Comparison of ENCODE assay signal across 8 mouse cellular contexts in genomic region chr3:103574566-103575155, GRCm38 (mm10). TPM values are rescaled to one million over a fixed set of nuclear protein-coding genes. Genes with fewer than 3 reads are reported as not detected.
A peak's percentile ranks its signal among the peaks of the same experiment; 100 is the strongest.
DNase-seq lines count a peak whose midpoint lies in the region; ATAC-seq and TF ChIP-seq lines count a peak whose summit lies in the region.

No protein-coding gene starts in this region.

- H3K4me1 ChIP-seq in heart, embryonic 16.5 days (ENCODE audit: control insufficient read depth, insufficient read depth, low read length), result peaks cover 15% of the 10 kb centered on the region
- H3K4me1 ChIP-seq in cortical plate, adult 2 months (ENCODE audit: control insufficient read depth, insufficient read depth, low read length), result no peaks in the 10 kb centered on the region
- peaks cover 25% of the 10 kb centered on the region for H3K4me1 ChIP-seq in forebrain, postnatal 0 days (ENCODE audit: insufficient read depth)
- H3K4me1 ChIP-seq in midbrain, embryonic 16.5 days (ENCODE audit: control insufficient read depth, insufficient read depth, low read length), result peaks cover 37% of the 10 kb centered on the region

- TF ChIP-seq CTCF in cortical plate, adult 2 months (IDR thresholded peaks at IDR 0.05; ENCODE audit: extremely low read depth, insufficient read depth, low read length), result no peak
- no peak for TF ChIP-seq CTCF in forebrain, postnatal 0 days (IDR thresholded peaks at IDR 0.05; ENCODE audit: low read depth)

- intact Hi-C loops in heart, postnatal 14 days (cut with DNase I), result loop anchor here (5.0 kb wide), 1 partner anchor 132 kb away; no protein-coding TSS in a partner anchor

- no peak overlapping the region; the same call in 1 of the 2 replicates for H3K4me2 ChIP-seq in heart, embryonic 16.5 days (ENCODE audit: low read depth, low read length)
- H3K4me2 ChIP-seq in forebrain, postnatal 0 days (ENCODE audit: low read depth), result peak overlapping the region; percentile 81
- H3K4me2 ChIP-seq in midbrain, embryonic 16.5 days (ENCODE audit: low read length), result peak overlapping the region; percentile 98

- DNase-seq in heart, postnatal 14 days, result no peak
- peak; percentile 71 for DNase-seq in forebrain, postnatal 0 days
- DNase-seq in frontal cortex, postnatal 25 days (ENCODE audit: low spot score in 2 of 2), result no peak
- no peak for DNase-seq in T-cell, adult 2 months (ENCODE audit: low spot score)
- DNase-seq in kidney, adult 8-10 months, result no peak

- no peak overlapping the region for H3K9ac ChIP-seq in heart, embryonic 16.5 days (ENCODE audit: low read length)
- peak overlapping the region; percentile 69 for H3K9ac ChIP-seq in forebrain, postnatal 0 days
- peak overlapping the region; percentile 78 for H3K9ac ChIP-seq in midbrain, embryonic 16.5 days (ENCODE audit: low read depth, low read length)

- no peaks in the 10 kb centered on the region for H3K9me3 ChIP-seq in heart, embryonic 16.5 days (replicated peaks; ENCODE audit: control insufficient read depth, low read length)
- H3K9me3 ChIP-seq in forebrain, postnatal 0 days (ENCODE audit: low read length), result no peaks in the 10 kb centered on the region
- no peaks in the 10 kb centered on the region for H3K9me3 ChIP-seq in midbrain, embryonic 16.5 days (replicated peaks; ENCODE audit: control insufficient read depth, low read length, poor library complexity, severe bottlenecking)

- whole genome bisulfite sequencing in heart, embryonic 16.5 days, result 15% methylated on average over 22 of the region's 22 CpGs
- WGBS in forebrain, postnatal 0 days, result 5% methylated on average over 22 of the region's 22 CpGs
- WGBS in midbrain, embryonic 16.5 days, result 3% methylated on average over 22 of the region's 22 CpGs

- H3K27ac ChIP-seq in heart, embryonic 16.5 days (ENCODE audit: low read length), result no peak overlapping the region
- H3K27ac ChIP-seq in cortical plate, adult 2 months (ENCODE audit: insufficient read depth, low read length), result no peak overlapping the region
- peak overlapping the region; percentile 29; the same call in 1 of the 2 replicates for H3K27ac ChIP-seq in forebrain, postnatal 0 days (ENCODE audit: low read depth, low read length)
- no peak overlapping the region for H3K27ac ChIP-seq in midbrain, embryonic 16.5 days (ENCODE audit: low read length)

- no peak for ATAC-seq in heart, embryonic 16.5 days (replicated peaks; ENCODE audit: extremely low read depth, insufficient read depth, low FRiP score)
- ATAC-seq in forebrain, postnatal 0 days, result peak; percentile 28; the same call in 1 of the 2 replicates
- peak; percentile 19 for ATAC-seq in midbrain, embryonic 16.5 days

- H3K4me3 ChIP-seq in heart, embryonic 16.5 days (ENCODE audit: low read length), result peak overlapping the region; percentile 56
- peak overlapping the region; percentile 43 for H3K4me3 ChIP-seq in cortical plate, adult 2 months (ENCODE audit: insufficient read depth, low read length)
- H3K4me3 ChIP-seq in forebrain, postnatal 0 days (ENCODE audit: low read depth, low read length), result peak overlapping the region; percentile 54
- peak overlapping the region; percentile 62 for H3K4me3 ChIP-seq in midbrain, embryonic 16.5 days (ENCODE audit: low read depth, low read length)

- H3K36me3 ChIP-seq in heart, embryonic 16.5 days (ENCODE audit: control insufficient read depth, insufficient read depth), result no peaks in the 10 kb centered on the region
- no peaks in the 10 kb centered on the region for H3K36me3 ChIP-seq in forebrain, postnatal 0 days (ENCODE audit: insufficient read depth)
- no peaks in the 10 kb centered on the region for H3K36me3 ChIP-seq in midbrain, embryonic 16.5 days (ENCODE audit: control insufficient read depth, insufficient read depth, low read length)

- peaks cover 80% of the 10 kb centered on the region for H3K27me3 ChIP-seq in heart, embryonic 16.5 days (ENCODE audit: control insufficient read depth, insufficient read depth, low read length)
- peaks cover 18% of the 10 kb centered on the region for H3K27me3 ChIP-seq in forebrain, postnatal 0 days (ENCODE audit: insufficient read depth, low read length)
- H3K27me3 ChIP-seq in midbrain, embryonic 16.5 days (ENCODE audit: control insufficient read depth, insufficient read depth, low read depth, low read length), result peaks cover 13% of the 10 kb centered on the region; the same call in 1 of the 2 replicates

- TF ChIP-seq POLR2A in cortical plate, adult 2 months (IDR thresholded peaks at IDR 0.05; ENCODE audit: extremely low read depth, insufficient read depth, low read length), result no peak

RNA-seq across cellular contexts. Expression of gene Syt6, which starts 0.4 kb away (rescaled TPM):
- polyA plus RNA-seq in heart, embryonic 16.5 days (2015; fragmentation: Nextera tagmentation; extraction: Ambion mirVana), result 0.07 and 0.09 TPM in 2 replicates
- total RNA-seq in heart, postnatal 14 days (2021), result not detected
- 10.3 and 15.1 TPM in 2 replicates for polyA plus RNA-seq in cortical plate, adult 2 months (2012; rRNA removed)
- 43.3 and 44.2 TPM in 2 replicates for total RNA-seq in forebrain, postnatal 0 days (2014; rRNA removed)
- polyA plus RNA-seq in forebrain, postnatal 0 days (2015; fragmentation: Nextera tagmentation; extraction: Ambion mirVana), result 21.0 and 22.2 TPM in 2 replicates
- 14.7 and 14.8 TPM in 2 replicates for polyA plus RNA-seq in midbrain, embryonic 16.5 days (2015; fragmentation: Nextera tagmentation; extraction: Ambion mirVana)

Comparison
In these comparisons a context has a peak if more than half of its experiments do, and no peak if none do; other contexts are left out.
1. RNA of gene Syt6, which starts 0.4 kb away (polyA plus RNA-seq): 21.0 to 22.2 TPM in forebrain, postnatal 0 days, 10.3 to 15.1 TPM in cortical plate, adult 2 months and 14.7 to 14.8 TPM in midbrain, embryonic 16.5 days; 0.07 to 0.09 TPM in heart, embryonic 16.5 days; every median in the first group is over 10 times any median in the second.
2. Peak in every context shown above with its lines, with median percentiles within 50 percentile points of each other: H3K4me3 ChIP-seq.